Mouse (Mus musculus): ENCODE data around the gene Fdxacb1. TPM values are rescaled to one million over a fixed set of nuclear protein-coding genes. Genes with fewer than 3 reads are reported as not detected.

Gene Fdxacb1
- polyA plus RNA-seq, 1 experiment, result 7.3 TPM

DNA sequence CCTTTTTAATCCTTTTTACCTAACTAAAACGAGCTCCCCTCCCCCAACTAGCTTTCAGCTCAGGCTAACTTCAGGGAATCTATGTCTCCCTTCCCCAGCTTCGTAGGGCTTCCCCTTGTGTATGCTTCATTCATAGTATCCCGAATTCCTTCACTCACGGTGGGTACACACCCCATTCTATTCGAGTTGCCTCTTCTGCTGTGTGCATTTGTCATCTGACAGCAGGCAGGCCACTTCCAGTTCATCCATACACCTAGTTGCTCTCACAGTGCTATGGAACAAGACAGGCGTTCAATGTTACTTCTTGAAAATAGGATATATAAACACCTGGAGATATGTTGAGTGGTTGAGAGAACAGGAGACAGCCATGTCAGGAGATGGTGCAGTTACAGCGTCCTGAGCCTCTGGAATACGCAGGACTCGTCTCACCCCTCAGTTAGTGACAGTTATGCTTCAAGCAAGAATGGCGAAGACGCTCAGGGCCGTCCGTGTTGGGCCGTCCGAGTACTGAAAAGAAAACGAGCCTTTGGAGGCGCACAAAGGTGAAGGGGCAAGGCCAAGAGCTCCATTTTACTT is 417 bp upstream of the Fdxacb1 start:
- no peaks in the 10 kb centered on the region for H3K27me3 ChIP-seq (ENCODE audit: control insufficient read depth, insufficient read depth, low read length)
- peak overlapping the region; percentile 18 for H3K27ac ChIP-seq (ENCODE audit: insufficient read depth, low read length)
- no peaks in the 10 kb centered on the region for H3K4me1 ChIP-seq (ENCODE audit: control insufficient read depth, insufficient read depth, low read length)
- DNase-seq, result peak in 1 of 2 experiments; percentile 32
- 2% methylated on average over 17 of the region's 17 CpGs for WGBS
- TF ChIP-seq CTCF (IDR thresholded peaks at IDR 0.05; ENCODE audit: borderline replicate concordance, insufficient read depth, low read depth, low read length) (no peak), POLR2A (IDR thresholded peaks at IDR 0.05; ENCODE audit: borderline replicate concordance, insufficient read depth, low read length) (no peak)
- peak overlapping the region; percentile 69 for H3K4me3 ChIP-seq (replicated peaks; ENCODE audit: insufficient read depth, low read depth, low read length)

GRCm38 (mm10) chr9:50770011-50770410 is 2.0 kb downstream of the Fdxacb1 start:
- no peak overlapping the region for H3K4me3 ChIP-seq (replicated peaks; ENCODE audit: insufficient read depth, low read depth, low read length)
- TF ChIP-seq CTCF (IDR thresholded peaks at IDR 0.05; ENCODE audit: borderline replicate concordance, insufficient read depth, low read depth, low read length), result no peak
- WGBS, result 73% methylated on average over 2 of the region's 2 CpGs
- H3K27me3 ChIP-seq (ENCODE audit: control insufficient read depth, insufficient read depth, low read length), result no peaks in the 10 kb centered on the region
- DNase-seq, result no peak
- H3K27ac ChIP-seq (ENCODE audit: insufficient read depth, low read length), result no peak overlapping the region
- peaks cover 4% of the 10 kb centered on the region; the same call in 1 of the 2 replicates for H3K4me1 ChIP-seq (ENCODE audit: control insufficient read depth, insufficient read depth, low read length)

- H3K4me1 ChIP-seq (ENCODE audit: control insufficient read depth, insufficient read depth, low read length), result peaks cover 8% of the 10 kb centered on the region; the same call in 1 of the 2 replicates
- no peak for TF ChIP-seq POLR2A (IDR thresholded peaks at IDR 0.05; ENCODE audit: borderline replicate concordance, insufficient read depth, low read length)
- TF ChIP-seq CTCF (IDR thresholded peaks at IDR 0.05; ENCODE audit: borderline replicate concordance, insufficient read depth, low read depth, low read length), result no peak
- no peaks in the 10 kb centered on the region for H3K27me3 ChIP-seq (ENCODE audit: control insufficient read depth, insufficient read depth, low read length)
- no peak overlapping the region for H3K27ac ChIP-seq (ENCODE audit: insufficient read depth, low read length)
- no peak overlapping the region for H3K4me3 ChIP-seq (replicated peaks; ENCODE audit: insufficient read depth, low read depth, low read length)
- 80% methylated on average over 4 of the region's 4 CpGs for WGBS
- no peak for DNase-seq
These were observed 6.0 kb downstream of the Fdxacb1 start for GRCm38 (mm10) chr9:50774026-50774462.

GRCm38 (mm10) chr9:50774991-50775612 is 7.1 kb downstream of the Fdxacb1 start, which contains the start of the genes Alg9 and 1110032A03Rik:
TSS of gene Alg9 (plus strand) at chr9:50775019.
TSS of gene 1110032A03Rik (minus strand) at chr9:50775520.
- Histone ChIP-seq H3K4me3 (replicated peaks; ENCODE audit: insufficient read depth, low read depth, low read length) (peak within 1 kb of the TSS; percentile 61), H3K27ac (ENCODE audit: insufficient read depth, low read length) (peak within 1 kb of the TSS; percentile 78), H3K4me1 (ENCODE audit: control insufficient read depth, insufficient read depth, low read length) (peaks cover 8% of the 10 kb centered on the region; the same call in 1 of the 2 replicates), H3K27me3 (ENCODE audit: control insufficient read depth, insufficient read depth, low read length) (no peaks in the 10 kb centered on the region)
- peak; percentile 90 to 95 for DNase-seq
- WGBS, result under 1% methylated on average over 43 of the region's 51 CpGs
- TF ChIP-seq CTCF (IDR thresholded peaks at IDR 0.05; ENCODE audit: borderline replicate concordance, insufficient read depth, low read depth, low read length), result no peak
- peak; percentile 31; the same call in 1 of the 2 replicates for TF ChIP-seq POLR2A (IDR thresholded peaks at IDR 0.05; ENCODE audit: borderline replicate concordance, insufficient read depth, low read length)

DNA sequence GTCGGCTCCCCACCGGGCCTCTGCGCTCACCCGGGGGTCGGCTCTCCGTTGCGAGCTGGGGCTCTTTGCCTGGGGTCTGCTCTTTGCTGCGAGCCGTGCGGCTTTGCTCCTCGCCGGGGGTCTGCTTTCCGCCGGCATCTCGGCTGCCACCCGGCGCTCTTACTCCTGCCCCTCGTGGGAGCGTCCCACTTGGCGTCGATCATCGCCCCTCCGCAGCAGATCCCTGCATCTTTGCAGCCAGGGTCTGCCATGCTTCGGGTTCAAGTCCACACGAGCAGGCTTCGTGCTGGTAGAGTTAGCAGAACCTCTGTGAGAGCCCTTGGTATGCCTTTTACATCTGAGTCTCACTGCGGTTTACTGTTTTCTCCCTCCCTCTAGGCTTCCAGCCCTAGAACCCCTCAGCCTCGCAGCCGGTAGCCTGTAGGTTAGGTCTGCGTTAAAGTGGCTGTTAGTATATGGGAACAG is 7.7 kb downstream of the Fdxacb1 start:
- under 1% methylated on average over 30 of the region's 30 CpGs for WGBS
- TF ChIP-seq POLR2A (IDR thresholded peaks at IDR 0.05; ENCODE audit: borderline replicate concordance, insufficient read depth, low read length) (no peak), CTCF (IDR thresholded peaks at IDR 0.05; ENCODE audit: borderline replicate concordance, insufficient read depth, low read depth, low read length) (no peak)

GRCm38 (mm10) chr9:50776162-50776760 is 8.2 kb downstream of the Fdxacb1 start:
- no peak for DNase-seq
- peaks cover 8% of the 10 kb centered on the region; the same call in 1 of the 2 replicates for H3K4me1 ChIP-seq (ENCODE audit: control insufficient read depth, insufficient read depth, low read length)
- peak overlapping the region; percentile 61 for H3K4me3 ChIP-seq (replicated peaks; ENCODE audit: insufficient read depth, low read depth, low read length)
- WGBS, result 71% methylated on average over 11 of the region's 11 CpGs
- no peak overlapping the region for H3K27ac ChIP-seq (ENCODE audit: insufficient read depth, low read length)
- TF ChIP-seq CTCF (IDR thresholded peaks at IDR 0.05; ENCODE audit: borderline replicate concordance, insufficient read depth, low read depth, low read length) (no peak), POLR2A (IDR thresholded peaks at IDR 0.05; ENCODE audit: borderline replicate concordance, insufficient read depth, low read length) (no peak)
- no peaks in the 10 kb centered on the region for H3K27me3 ChIP-seq (ENCODE audit: control insufficient read depth, insufficient read depth, low read length)

More for the DNA sequence above, 7.7 kb downstream of the Fdxacb1 start:
- DNase-seq, result no peak
- Histone ChIP-seq H3K27me3 (ENCODE audit: control insufficient read depth, insufficient read depth, low read length) (no peaks in the 10 kb centered on the region), H3K27ac (ENCODE audit: insufficient read depth, low read length) (no peak overlapping the region), H3K4me1 (ENCODE audit: control insufficient read depth, insufficient read depth, low read length) (peaks cover 8% of the 10 kb centered on the region; the same call in 1 of the 2 replicates), H3K4me3 (replicated peaks; ENCODE audit: insufficient read depth, low read depth, low read length) (peak overlapping the region; percentile 61)

DNA sequence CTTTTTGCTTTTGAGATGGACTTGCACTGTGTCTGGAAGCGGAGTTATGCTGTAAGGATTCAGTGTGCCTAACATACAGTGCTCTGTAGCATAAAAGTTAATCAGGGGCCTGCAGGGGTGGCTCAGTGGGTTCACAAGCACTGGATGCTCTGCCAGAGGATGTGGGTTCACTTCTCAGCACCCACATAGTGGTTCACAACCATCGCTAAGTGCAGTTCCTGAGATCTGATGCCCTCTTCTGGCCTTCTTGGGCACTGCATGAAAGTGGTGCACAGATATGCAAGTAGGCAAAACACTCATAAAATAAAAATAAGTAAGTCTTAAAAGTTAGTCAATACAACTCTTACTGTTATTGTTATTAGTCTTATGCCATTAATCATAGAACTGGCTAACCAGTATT is 14.1 kb downstream of the Fdxacb1 start:
- DNase-seq, result peak in 1 of 2 experiments; percentile 26
- TF ChIP-seq CTCF (IDR thresholded peaks at IDR 0.05; ENCODE audit: borderline replicate concordance, insufficient read depth, low read depth, low read length) (peak; percentile 29; the same call in 1 of the 2 replicates), POLR2A (IDR thresholded peaks at IDR 0.05; ENCODE audit: borderline replicate concordance, insufficient read depth, low read length) (no peak)
- Histone ChIP-seq H3K27ac (ENCODE audit: insufficient read depth, low read length) (no peak overlapping the region), H3K4me3 (replicated peaks; ENCODE audit: insufficient read depth, low read depth, low read length) (no peak overlapping the region), H3K4me1 (ENCODE audit: control insufficient read depth, insufficient read depth, low read length) (no peaks in the 10 kb centered on the region), H3K27me3 (ENCODE audit: control insufficient read depth, insufficient read depth, low read length) (no peaks in the 10 kb centered on the region)
- WGBS, result 78% methylated on average over 2 of the region's 2 CpGs

Measured in cerebellum, adult 2 months (tissue).